In the genomic region with DNA sequence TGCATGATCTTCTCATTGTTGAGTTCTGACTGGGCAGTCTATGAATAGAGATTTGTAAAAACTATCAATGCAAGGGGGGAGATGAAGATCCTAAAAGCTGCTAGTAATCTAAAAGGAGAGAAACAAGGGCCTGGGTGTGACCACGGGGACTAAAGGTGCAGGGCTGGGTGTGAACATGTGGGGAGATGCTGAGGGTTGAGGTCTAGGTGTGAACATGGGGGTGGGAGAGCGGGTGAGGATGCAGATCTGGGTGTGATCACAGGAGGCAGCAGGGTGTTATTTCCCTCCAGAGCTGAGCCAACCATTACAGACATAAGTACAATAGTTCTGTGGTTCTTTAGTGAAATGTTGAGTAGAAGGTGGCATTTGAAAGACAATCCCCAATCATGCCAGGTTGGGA, we compare ENCODE assay signal across 16 mouse cellular contexts.
"Had no signal": no experiment of that assay in that cellular context is flagged by ENCODE, and none has a peak within 500 bp of the region (broad histone marks: within the 10 kb centered on the region; RNA-seq: fewer than 3 reads in every experiment).

No protein-coding gene starts in this region.

- H3K9ac ChIP-seq: neural tube, embryonic 12.5 days; neural tube, embryonic 13.5 days; stomach, embryonic 15.5 days had no signal

- H3K9me3 ChIP-seq: neural tube, embryonic 12.5 days; neural tube, embryonic 13.5 days; stomach, embryonic 15.5 days had no signal

- H3K27ac ChIP-seq: neural tube, embryonic 12.5 days; neural tube, embryonic 13.5 days; stomach, embryonic 15.5 days; stomach, postnatal 0 days had no signal

- H3K27me3 ChIP-seq: neural tube, embryonic 12.5 days; neural tube, embryonic 13.5 days; stomach, embryonic 15.5 days had no signal

- H3K36me3 ChIP-seq: neural tube, embryonic 12.5 days; neural tube, embryonic 13.5 days; stomach, embryonic 15.5 days had no signal

- DNase-seq: retina, postnatal 1 day; right cerebral cortex, adult 18-20 months; right cerebral cortex, postnatal 14 days; right cerebral cortex, postnatal 25 days; right cerebral cortex, postnatal 4 days; spleen, adult 18-20 months; thymus, adult 18-20 months; thymus, adult 2 months; thymus, postnatal 14 days; thymus, postnatal 25 days; thymus, postnatal 36 days; thymus, postnatal 4 days had no signal

- H3K4me3 ChIP-seq: neural tube, embryonic 12.5 days; neural tube, embryonic 13.5 days; stomach, embryonic 15.5 days had no signal

- H3K4me1 ChIP-seq: neural tube, embryonic 12.5 days; neural tube, embryonic 13.5 days; stomach, embryonic 15.5 days had no signal

- H3K4me2 ChIP-seq: neural tube, embryonic 12.5 days; neural tube, embryonic 13.5 days; stomach, embryonic 15.5 days had no signal
